Mouse (Mus musculus): ENCODE results near the gene Efcab14. TPM values are rescaled to one million over a fixed set of nuclear protein-coding genes. Genes with fewer than 3 reads are reported as not detected.

Gene Efcab14
- total and polyA plus RNA-seq, 3 experiments: 20.4 to 40.1 (median 38.7) TPM

DNA sequence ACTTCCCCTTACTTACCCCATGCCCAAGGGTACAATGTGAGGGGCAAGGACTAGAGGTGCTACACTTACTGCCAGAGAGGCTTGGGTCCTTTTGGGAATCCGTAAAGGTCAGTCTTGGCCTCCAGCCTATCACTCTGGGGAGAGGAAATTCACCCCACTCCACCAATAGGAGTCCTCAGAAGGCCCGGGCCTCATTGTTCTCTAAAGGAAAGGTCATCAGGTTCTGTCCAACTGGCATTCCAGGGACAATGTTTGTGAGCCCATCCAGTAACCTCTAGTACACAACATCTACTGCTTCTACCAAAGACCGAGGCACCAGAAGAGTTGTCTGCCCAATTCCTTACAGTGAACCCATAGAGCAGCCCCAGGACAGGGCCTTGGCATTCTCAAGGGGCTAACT, 43.4 kb downstream of the Efcab14 start, which contains the start of gene Tex38:
TSS of gene Tex38 (minus strand) at position 101 of the 400 bp plus-strand sequence.
- intact Hi-C loops (cut with DNase I): no loop called here
- no peak for TF ChIP-seq POLR2A (IDR thresholded peaks at IDR 0.05; ENCODE audit: insufficient read depth, low read depth, low read length)
- no peak for TF ChIP-seq CTCF (IDR thresholded peaks at IDR 0.05)
- TF ChIP-seq EP300 (IDR thresholded peaks at IDR 0.05; ENCODE audit: insufficient read depth, low read depth, low read length): no peak

DNA sequence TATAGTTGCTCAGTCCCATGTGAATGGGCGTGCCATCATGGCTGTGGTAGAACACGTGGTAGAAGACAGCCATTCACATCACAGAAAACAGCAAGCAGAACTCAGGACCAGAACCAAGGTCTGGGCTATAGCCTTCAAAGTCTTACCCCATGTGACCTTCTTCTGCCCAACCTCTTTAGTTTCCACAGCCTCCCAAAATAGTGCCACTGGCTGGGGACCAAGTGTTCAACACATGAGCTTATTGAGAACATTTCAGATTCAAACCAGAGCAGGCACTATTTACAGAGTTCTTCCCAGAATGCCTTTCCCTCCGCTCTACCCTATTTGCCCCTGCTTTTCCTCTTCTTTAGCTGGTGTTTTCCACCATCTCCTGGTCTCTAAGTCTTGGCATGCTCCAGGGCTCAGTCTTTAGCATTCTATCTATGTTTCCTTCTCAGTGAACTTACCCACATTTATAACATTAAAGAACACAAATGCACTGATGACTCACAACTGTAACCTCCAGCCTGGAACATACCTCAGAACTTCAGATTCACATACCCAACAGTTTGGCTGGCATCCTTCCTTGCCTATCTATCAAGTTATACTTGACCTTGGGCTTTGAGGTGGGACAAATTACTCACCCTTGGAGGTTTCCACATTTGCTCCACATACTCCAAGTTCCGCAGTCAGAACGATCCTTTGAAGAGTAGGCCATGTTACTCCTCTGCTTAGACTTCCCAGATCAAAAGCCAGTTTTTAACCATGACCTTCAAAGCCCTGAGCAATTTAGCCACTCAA, 44.7 kb downstream of the Efcab14 start:
- TF ChIP-seq EP300 (IDR thresholded peaks at IDR 0.05; ENCODE audit: insufficient read depth, low read depth, low read length) (no peak), CTCF (IDR thresholded peaks at IDR 0.05) (no peak), POLR2A (IDR thresholded peaks at IDR 0.05; ENCODE audit: insufficient read depth, low read depth, low read length) (no peak)
- Histone ChIP-seq H3K79me2 (replicated peaks; ENCODE audit: control insufficient read depth, insufficient read depth, low read length) (no peaks in the 10 kb centered on the region), H3K4me1 (ENCODE audit: control insufficient read depth, insufficient read depth, low read length) (peaks cover 7% of the 10 kb centered on the region), H3K27ac (peak overlapping the region; percentile 12; the same call in 1 of the 2 replicates), H3K36me3 (ENCODE audit: control insufficient read depth, insufficient read depth, low read length) (no peaks in the 10 kb centered on the region), H3K27me3 (ENCODE audit: control insufficient read depth, insufficient read depth, low read length) (no peaks in the 10 kb centered on the region), H3K9ac (ENCODE audit: low read depth, low read length) (no peak overlapping the region), H3K4me3 (no peak overlapping the region)
- intact Hi-C loops (cut with DNase I): no loop called here
- WGBS: 77% methylated on average over 5 of the region's 5 CpGs
- peak in 1 of 2 experiments; percentile 20 for DNase-seq

More for the DNA sequence above, 43.4 kb downstream of the Efcab14 start, which contains the start of gene Tex38:
- WGBS: 43% methylated on average over 3 of the region's 3 CpGs
- H3K79me2 ChIP-seq (replicated peaks; ENCODE audit: control insufficient read depth, insufficient read depth, low read length): no peaks in the 10 kb centered on the region
- DNase-seq: no peak
- no peak within 1 kb of the TSS for H3K27ac ChIP-seq
- no peaks in the 10 kb centered on the region for H3K27me3 ChIP-seq (ENCODE audit: control insufficient read depth, insufficient read depth, low read length)
- H3K36me3 ChIP-seq (ENCODE audit: control insufficient read depth, insufficient read depth, low read length): no peaks in the 10 kb centered on the region; the same call in 1 of the 2 replicates
- H3K4me3 ChIP-seq: no peak within 1 kb of the TSS
- peaks cover 7% of the 10 kb centered on the region for H3K4me1 ChIP-seq (ENCODE audit: control insufficient read depth, insufficient read depth, low read length)
- H3K9ac ChIP-seq (ENCODE audit: low read depth, low read length): no peak within 1 kb of the TSS

- H3K36me3 ChIP-seq (ENCODE audit: control insufficient read depth, insufficient read depth, low read length): no peaks in the 10 kb centered on the region
- intact Hi-C loops (cut with DNase I): loop anchor here (2.0 kb wide), 1 partner anchor 42 kb away; no protein-coding TSS in a partner anchor
- peak; percentile 52; the same call in 1 of the 2 replicates for TF ChIP-seq POLR2A (IDR thresholded peaks at IDR 0.05; ENCODE audit: insufficient read depth, low read depth, low read length)
- no peak for TF ChIP-seq EP300 (IDR thresholded peaks at IDR 0.05; ENCODE audit: insufficient read depth, low read depth, low read length)
- TF ChIP-seq CTCF (IDR thresholded peaks at IDR 0.05): peak; percentile 56
Observed at GRCm38 (mm10) chr4:115784769-115785510, 47.4 kb downstream of the Efcab14 start, which contains the start of gene Atpaf1. Gene Atpaf1 (plus strand): TSS chr4:115784812.

DNA sequence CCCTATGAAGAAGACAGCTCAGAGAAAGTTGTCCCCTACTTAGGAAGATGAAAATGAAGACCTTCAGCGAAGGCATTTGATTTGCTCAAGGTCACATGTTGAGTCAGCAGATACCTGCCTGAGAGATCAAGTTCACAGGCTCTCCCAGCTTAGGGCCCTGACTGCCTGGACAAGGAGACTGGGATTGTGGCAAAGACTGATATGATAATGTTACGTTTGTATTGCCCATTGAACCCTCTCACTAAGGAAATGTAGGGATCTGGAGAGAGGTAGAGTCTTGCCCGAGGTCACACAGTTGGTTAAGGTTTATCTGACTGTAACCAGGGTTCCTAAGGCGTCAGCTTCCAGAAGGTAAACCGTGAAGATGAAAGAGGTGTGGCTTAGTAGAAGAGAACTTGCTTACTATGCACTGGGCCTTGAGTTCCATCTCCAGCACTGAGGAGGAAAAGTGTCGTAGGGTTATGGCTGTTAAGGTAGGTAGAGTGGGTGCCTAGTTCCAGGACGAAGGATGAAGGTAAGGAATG, 48.0 kb downstream of the Efcab14 start:
- Histone ChIP-seq H3K27me3 (ENCODE audit: control insufficient read depth, insufficient read depth, low read length) (no peaks in the 10 kb centered on the region), H3K4me3 (peak overlapping the region; percentile 78), H3K36me3 (ENCODE audit: control insufficient read depth, insufficient read depth, low read length) (no peaks in the 10 kb centered on the region; the same call in none of the 2 replicates), H3K4me1 (ENCODE audit: control insufficient read depth, insufficient read depth, low read length) (peaks cover 7% of the 10 kb centered on the region), H3K9ac (ENCODE audit: low read depth, low read length) (peak overlapping the region; percentile 93), H3K27ac (peak overlapping the region; percentile 92), H3K79me2 (replicated peaks; ENCODE audit: control insufficient read depth, insufficient read depth, low read length) (no peaks in the 10 kb centered on the region)
- no peak for DNase-seq
- intact Hi-C loops (cut with DNase I): loop anchor here (2.0 kb wide), 1 partner anchor 41 kb away; no protein-coding TSS in a partner anchor
- TF ChIP-seq POLR2A (IDR thresholded peaks at IDR 0.05; ENCODE audit: insufficient read depth, low read depth, low read length) (no peak), EP300 (IDR thresholded peaks at IDR 0.05; ENCODE audit: insufficient read depth, low read depth, low read length) (no peak), CTCF (IDR thresholded peaks at IDR 0.05) (no peak)
- WGBS: 39% methylated on average over 7 of the region's 7 CpGs

More at GRCm38 (mm10) chr4:115784769-115785510, 47.4 kb downstream of the Efcab14 start, which contains the start of gene Atpaf1:
- Histone ChIP-seq H3K9ac (ENCODE audit: low read depth, low read length) (peak within 1 kb of the TSS; percentile 93), H3K27me3 (ENCODE audit: control insufficient read depth, insufficient read depth, low read length) (no peaks in the 10 kb centered on the region), H3K4me3 (peak within 1 kb of the TSS; percentile 78), H3K4me1 (ENCODE audit: control insufficient read depth, insufficient read depth, low read length) (peaks cover 7% of the 10 kb centered on the region), H3K27ac (peak within 1 kb of the TSS; percentile 92), H3K79me2 (replicated peaks; ENCODE audit: control insufficient read depth, insufficient read depth, low read length) (no peaks in the 10 kb centered on the region)
- under 1% methylated on average over 68 of the region's 69 CpGs for WGBS
- DNase-seq: peak; percentile 83 to 86

- no peaks in the 10 kb centered on the region; the same call in none of the 2 replicates for H3K36me3 ChIP-seq (ENCODE audit: control insufficient read depth, insufficient read depth, low read length)
- no peak overlapping the region for H3K9ac ChIP-seq (ENCODE audit: low read depth, low read length)
- H3K79me2 ChIP-seq (replicated peaks; ENCODE audit: control insufficient read depth, insufficient read depth, low read length): no peaks in the 10 kb centered on the region
- H3K27ac ChIP-seq: no peak overlapping the region
- DNase-seq: no peak
- H3K4me3 ChIP-seq: no peak overlapping the region
- no peak for TF ChIP-seq EP300 (IDR thresholded peaks at IDR 0.05; ENCODE audit: insufficient read depth, low read depth, low read length)
- no peak for TF ChIP-seq CTCF (IDR thresholded peaks at IDR 0.05)
- TF ChIP-seq POLR2A (IDR thresholded peaks at IDR 0.05; ENCODE audit: insufficient read depth, low read depth, low read length): no peak
- 76% methylated on average over 3 of the region's 3 CpGs for WGBS
- intact Hi-C loops (cut with DNase I): no loop called here
- H3K4me1 ChIP-seq (ENCODE audit: control insufficient read depth, insufficient read depth, low read length): no peaks in the 10 kb centered on the region
- H3K27me3 ChIP-seq (ENCODE audit: control insufficient read depth, insufficient read depth, low read length): no peaks in the 10 kb centered on the region
Observed at GRCm38 (mm10) chr4:115790864-115791263, 53.3 kb downstream of the Efcab14 start.

Data from heart, adult 2 months (tissue).